Mouse (Mus musculus) c-Kit-positive CD71-negative TER-119-negative erythroid progenitor cells, embryonic 14.5 days (primary cell): ENCODE measurements around the gene Rbpj.

Experiments
- DNase-seq: peaks from one replicate; pipeline ENCODE4 v3.0.0-alpha.2; 2013; ENCODE audit warnings: low read depth

Rbpj gene

DNA sequence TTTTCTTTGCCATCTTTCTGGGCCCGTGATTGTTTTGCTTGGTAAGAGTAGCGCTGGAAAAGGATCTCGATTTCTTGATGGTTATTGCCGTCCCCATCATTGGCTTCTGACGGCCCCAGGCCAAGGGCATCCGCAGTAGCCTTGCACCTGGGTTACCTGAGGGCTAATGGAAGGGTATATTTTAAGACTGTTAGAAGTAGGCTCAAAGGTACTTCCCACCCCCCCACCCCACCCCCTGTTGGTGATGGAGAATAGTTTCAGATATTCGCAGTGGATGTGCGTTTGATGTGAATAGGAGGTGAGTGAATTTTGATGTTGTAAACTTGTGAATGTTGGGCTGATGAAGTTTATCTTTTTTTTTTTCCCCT is 125.7 kb downstream of the Rbpj start:
- no peak for DNase-seq

- DNase-seq = no peak
Measured at GRCm38 (mm10) chr5:53593080-53593688, 127.2 kb downstream of the Rbpj start.

DNA sequence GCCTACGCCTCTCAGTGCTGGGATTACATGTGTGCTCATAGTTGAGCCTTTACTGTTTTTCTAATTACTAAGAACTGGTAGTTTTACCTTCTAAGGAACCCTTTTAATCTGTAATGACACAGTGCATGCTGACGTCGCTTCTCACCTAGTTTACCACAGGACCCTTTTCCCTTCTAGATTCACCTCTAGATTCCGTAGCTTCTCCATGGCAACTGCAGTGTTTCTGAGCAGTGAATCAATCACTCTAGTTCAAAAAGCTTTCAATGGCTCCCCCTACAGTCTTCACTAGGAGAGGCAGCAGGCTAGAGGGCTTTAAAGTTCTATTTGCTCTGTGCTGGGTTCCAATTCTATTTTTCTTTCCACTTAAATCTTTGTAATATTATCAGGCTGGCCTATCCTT is 128.3 kb downstream of the Rbpj start:
- DNase-seq = peak; percentile 57

- DNase-seq = no peak
Measured at GRCm38 (mm10) chr5:53598510-53598909, 132.6 kb downstream of the Rbpj start.

- DNase-seq = no peak
Measured at GRCm38 (mm10) chr5:53599116-53599515, 133.2 kb downstream of the Rbpj start.

GRCm38 (mm10) chr5:53602194-53602593 is 136.2 kb downstream of the Rbpj start:
- no peak for DNase-seq

- no peak for DNase-seq
Measured at GRCm38 (mm10) chr5:53605450-53605849, 139.5 kb downstream of the Rbpj start.

DNA sequence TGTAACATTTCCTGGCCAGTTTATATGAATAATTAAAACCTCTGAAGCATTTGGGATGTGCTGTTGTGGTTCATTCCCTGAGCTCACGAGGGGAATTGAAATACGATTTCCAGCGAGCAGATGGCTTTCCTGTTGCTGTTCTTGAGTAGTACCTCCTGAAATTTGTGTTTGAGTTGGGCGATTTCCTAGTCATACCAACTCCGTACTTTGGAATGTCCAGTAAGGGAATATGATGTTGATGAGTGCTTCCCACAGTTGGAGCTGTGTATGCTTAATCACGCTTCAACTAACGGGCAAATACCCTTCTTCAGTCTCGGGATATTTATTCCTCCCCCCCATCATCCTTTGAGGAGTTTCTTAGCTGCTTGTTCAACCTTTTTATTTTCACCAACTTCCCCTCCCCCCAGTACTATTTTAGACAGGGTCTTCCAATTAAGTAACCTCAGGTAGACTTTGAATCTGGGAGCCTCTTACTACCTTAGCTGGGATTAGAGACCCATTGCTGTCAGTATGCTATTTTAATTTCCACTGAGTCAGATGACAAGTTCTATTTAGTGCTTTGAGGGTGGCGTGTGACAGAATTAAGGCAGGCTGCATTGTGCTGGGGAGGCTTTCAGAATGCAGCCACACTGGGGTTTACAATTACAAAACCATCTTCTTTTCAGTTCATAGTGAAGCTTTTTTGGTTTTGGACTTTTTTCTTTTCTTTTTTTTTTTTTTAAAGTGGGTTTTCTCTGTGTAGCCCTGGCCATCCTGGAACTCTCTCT is 141.5 kb downstream of the Rbpj start:
- DNase-seq = no peak

DNA sequence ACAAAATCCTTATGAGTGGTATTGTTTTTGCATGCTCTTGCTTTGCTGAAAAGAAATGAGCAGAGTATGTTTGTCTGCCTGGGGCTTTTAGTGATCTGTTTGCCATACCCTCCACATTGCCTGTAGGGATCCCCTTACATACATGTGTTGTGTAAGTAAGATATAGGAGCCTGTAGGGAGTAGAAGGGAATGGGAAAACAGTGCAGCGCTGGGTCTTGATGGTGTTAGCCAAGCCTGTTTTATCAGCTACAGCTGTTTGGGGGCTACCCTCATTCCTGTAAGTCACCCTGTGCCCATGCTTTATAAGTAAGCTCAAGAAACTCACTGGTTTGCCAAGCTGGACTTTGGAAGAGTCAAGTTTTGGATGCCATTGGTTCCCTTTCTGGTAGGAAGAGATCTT is 152.9 kb downstream of the Rbpj start:
- no peak for DNase-seq

DNA sequence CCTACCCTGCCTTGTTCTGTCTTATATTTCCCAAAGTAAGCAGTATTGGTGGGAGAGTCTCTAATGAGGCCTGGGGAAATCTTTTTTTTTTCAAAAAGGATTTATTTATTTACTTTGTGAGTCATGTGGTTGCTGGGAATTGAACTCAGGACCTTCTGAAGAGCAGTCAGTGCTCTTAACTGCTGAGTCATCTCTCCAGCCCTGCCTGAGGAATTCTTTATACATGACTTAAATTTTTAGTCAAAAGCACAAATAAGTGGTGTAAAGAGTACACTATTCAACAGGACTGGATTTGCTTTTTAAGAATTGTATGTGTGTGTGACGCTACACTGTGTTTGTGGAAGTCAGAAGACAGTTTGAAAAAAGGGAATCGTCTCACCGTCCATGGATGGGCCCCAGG is 166.1 kb downstream of the Rbpj start:
- no peak for DNase-seq

GRCm38 (mm10) chr5:53636795-53637194 is 170.8 kb downstream of the Rbpj start:
- DNase-seq = no peak

- DNase-seq = no peak
Measured at GRCm38 (mm10) chr5:53637206-53637605, 171.3 kb downstream of the Rbpj start.

- DNase-seq = peak; percentile 44
Measured at GRCm38 (mm10) chr5:53638647-53639046, 172.7 kb downstream of the Rbpj start.

GRCm38 (mm10) chr5:53646669-53647068 is 180.7 kb downstream of the Rbpj start:
- no peak for DNase-seq

DNA sequence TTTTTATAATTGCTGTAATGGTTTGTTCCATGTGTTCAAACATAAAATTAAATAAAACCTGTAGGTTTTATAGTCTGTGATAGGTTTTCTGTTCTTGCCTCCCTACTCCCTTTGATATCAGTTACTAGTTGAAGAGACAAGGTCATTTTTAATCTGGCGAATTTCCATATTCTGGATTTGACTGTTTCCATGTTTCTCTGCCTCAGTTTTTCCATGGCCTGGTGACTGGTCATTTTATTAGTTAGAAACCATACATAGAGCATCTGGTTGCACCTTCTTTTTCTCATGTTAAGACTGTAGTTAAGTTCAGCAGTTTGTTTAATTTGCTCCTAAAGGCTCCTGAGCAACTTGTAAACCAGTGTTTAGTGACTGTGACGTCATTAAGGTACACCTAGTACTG is 181.4 kb downstream of the Rbpj start:
- DNase-seq = no peak

DNA sequence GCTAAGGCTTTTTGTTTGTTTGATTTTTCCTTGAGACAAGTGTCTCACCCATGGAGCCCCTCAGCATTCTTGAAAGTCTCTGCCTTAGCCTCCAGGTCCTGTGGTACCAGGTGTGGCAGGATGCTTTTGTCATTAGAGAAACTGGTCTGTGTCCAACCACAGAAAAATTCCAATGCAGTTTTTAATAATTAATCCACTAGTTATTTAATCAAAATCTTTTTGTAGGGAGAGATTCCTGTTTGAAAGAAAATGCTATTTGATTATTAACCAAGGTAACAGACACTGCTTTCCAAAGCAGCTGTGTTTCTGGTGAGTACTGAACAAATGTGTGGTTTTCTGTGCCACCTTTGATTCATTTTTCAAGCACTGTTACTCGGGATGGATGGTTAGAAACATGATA is 190.6 kb downstream of the Rbpj start:
- DNase-seq = no peak

DNA sequence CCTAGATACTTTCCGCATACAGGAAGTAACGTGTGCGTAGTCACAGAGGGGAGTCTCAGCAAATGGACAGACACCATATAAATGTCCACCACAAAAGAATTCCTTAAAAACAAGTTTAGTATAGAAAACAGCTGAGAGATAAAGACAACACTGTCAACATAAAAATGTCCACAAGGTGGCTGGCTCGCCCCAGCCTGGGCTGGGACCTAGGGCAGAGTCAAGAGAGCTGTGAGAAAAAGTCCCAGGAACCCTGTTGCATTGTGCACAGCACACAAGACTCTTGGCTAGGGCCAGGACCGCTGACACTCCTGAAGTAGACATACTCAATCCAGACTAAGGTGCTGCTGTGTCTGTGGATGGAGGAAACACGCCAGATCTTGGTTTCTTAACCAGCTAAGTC is 192.0 kb downstream of the Rbpj start:
- DNase-seq = no peak

DNA sequence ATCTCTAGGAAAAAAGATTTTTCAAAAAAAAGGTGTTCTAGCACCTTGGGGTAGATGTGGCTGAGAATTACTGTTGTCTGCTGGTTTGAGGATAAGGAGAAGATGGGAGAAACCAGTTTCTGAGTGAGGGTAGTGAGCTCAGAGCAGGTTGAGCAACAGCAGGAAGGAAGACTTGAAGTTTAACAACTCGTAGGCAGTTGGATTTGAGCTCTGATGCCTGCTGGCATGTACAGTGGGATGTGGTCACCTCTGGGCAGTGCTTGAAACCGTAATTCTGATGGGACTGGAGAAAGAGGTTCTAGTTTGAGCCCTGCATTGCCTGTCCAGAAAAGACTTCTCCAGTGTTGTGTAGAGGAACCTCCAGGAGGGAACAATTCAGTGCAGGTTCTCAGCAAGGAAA is 195.6 kb downstream of the Rbpj start:
- no peak for DNase-seq

- DNase-seq = no peak
Measured at GRCm38 (mm10) chr5:53662413-53662812, 196.5 kb downstream of the Rbpj start.

DNA sequence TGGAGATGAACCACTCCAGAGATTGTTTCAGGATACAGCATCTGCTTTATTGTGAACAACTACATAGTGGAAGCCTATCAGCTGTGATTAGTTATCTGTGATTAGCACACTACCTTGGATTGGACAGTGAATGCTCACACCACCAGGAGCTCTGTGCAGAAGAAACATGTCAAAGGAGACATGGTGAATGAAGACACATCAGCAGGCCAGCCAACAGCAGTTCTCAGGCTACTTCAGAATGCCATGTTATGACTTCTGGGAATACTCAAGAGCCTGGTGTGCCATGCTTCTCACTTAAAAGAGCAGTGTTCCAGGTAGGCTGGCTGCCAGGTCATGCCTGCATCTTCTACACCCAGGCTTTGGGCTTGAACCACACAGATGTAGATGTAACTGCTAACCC is 197.7 kb downstream of the Rbpj start:
- DNase-seq = no peak

- DNase-seq = no peak
Measured at GRCm38 (mm10) chr5:53668021-53668420, 202.1 kb downstream of the Rbpj start.

DNA sequence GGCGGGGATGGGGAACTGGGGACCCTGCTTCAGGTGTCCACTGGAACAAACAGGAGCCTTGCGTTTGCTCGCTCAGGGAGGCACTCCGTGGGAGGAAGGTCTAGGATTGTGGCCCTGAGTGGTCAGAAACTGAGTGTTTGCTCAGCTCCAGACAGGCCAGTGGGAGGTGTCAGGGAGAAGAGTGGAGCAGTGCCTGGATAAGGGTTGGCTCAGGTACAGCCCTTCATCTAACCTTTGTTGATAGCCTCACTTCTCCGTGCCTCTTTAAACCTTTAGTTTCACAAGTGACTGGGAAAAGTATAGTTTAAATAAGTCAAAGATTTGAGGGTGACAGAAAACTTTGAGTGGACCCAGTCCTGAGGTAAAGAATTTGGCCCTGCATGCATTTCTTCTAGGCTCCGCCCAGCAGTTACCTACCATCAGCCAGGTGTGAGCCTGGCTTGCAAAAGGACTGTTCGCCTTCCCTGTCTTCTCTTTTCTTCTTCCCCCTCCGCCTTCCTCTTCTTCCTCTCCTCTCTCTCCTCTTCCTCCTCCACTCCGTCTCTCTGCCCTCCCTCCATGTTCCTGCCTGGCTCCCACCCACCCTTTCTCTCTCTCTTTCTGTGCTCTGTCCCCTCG is 204.5 kb downstream of the Rbpj start:
- DNase-seq = no peak

- DNase-seq = no peak
Measured at GRCm38 (mm10) chr5:53671507-53671906, 205.6 kb downstream of the Rbpj start.

DNA sequence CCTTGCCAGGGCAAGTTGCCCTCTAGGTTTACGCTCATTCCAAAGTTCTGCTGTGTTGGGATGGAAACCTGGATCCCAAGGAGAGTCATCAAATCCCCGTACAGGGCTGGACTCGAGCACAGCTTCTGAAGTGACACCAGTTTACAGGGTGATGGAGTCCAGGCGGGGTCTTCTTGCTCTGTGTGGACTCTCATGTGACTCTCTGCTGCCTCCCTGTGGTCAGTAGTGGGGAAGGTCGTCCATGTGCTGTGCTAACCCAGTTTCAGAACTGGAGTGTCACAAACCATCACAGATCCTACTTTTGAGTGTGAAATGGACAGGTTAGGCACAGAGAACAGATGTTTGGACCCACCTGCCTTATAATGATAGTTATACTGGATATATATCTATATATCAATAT is 206.4 kb downstream of the Rbpj start:
- peak; percentile 33 for DNase-seq
